Mouse (Mus musculus): Measurements from ENCODE around the gene Psmc1.

Psmc1 gene

GRCm38 (mm10) chr12:100109986-100110696, at the start of gene Psmc1:
Gene Psmc1 (plus strand): TSS chr12:100110154.
- in situ Hi-C loops (cut with MseI, MboI) = loop anchor here in 1 of 2 experiments (5.0 kb wide), 1 partner anchor 138 kb away; no protein-coding TSS in a partner anchor

- in situ Hi-C loops (cut with MseI, MboI) = no loop called here
Observed at GRCm38 (mm10) chr12:100061071-100061470, 48.9 kb upstream of the Psmc1 start.

GRCm38 (mm10) chr12:100061826-100062225, 48.1 kb upstream of the Psmc1 start:
- in situ Hi-C loops (cut with MseI, MboI) = no loop called here

- in situ Hi-C loops (cut with MseI, MboI) = no loop called here
Observed at GRCm38 (mm10) chr12:100062584-100062983, 47.4 kb upstream of the Psmc1 start.

GRCm38 (mm10) chr12:100065109-100065508, 44.8 kb upstream of the Psmc1 start:
- in situ Hi-C loops (cut with MseI, MboI) = no loop called here

GRCm38 (mm10) chr12:100067477-100067876, 42.5 kb upstream of the Psmc1 start:
- in situ Hi-C loops (cut with MseI, MboI) = no loop called here

- in situ Hi-C loops (cut with MseI, MboI) = no loop called here
Observed at GRCm38 (mm10) chr12:100073201-100073672, 36.7 kb upstream of the Psmc1 start.

GRCm38 (mm10) chr12:100075715-100076114, 34.2 kb upstream of the Psmc1 start:
- in situ Hi-C loops (cut with MseI, MboI) = no loop called here

GRCm38 (mm10) chr12:100079636-100080286, 30.2 kb upstream of the Psmc1 start:
- in situ Hi-C loops (cut with MseI, MboI) = no loop called here

GRCm38 (mm10) chr12:100088026-100088425, 21.9 kb upstream of the Psmc1 start:
- in situ Hi-C loops (cut with MseI, MboI) = no loop called here

GRCm38 (mm10) chr12:100089265-100089664, 20.7 kb upstream of the Psmc1 start:
- in situ Hi-C loops (cut with MseI, MboI) = no loop called here

GRCm38 (mm10) chr12:100090750-100091149, 19.2 kb upstream of the Psmc1 start:
- in situ Hi-C loops (cut with MseI, MboI) = no loop called here

- in situ Hi-C loops (cut with MseI, MboI) = no loop called here
Observed at GRCm38 (mm10) chr12:100093046-100093445, 16.9 kb upstream of the Psmc1 start.

- in situ Hi-C loops (cut with MseI, MboI) = loop anchor here in 1 of 2 experiments (5.0 kb wide), 1 partner anchor 128 kb away; no protein-coding TSS in a partner anchor
Observed at GRCm38 (mm10) chr12:100099971-100100706, 9.8 kb upstream of the Psmc1 start.

- in situ Hi-C loops (cut with MseI, MboI) = loop anchor here in 1 of 2 experiments (5.0 kb wide), 1 partner anchor 128 kb away; no protein-coding TSS in a partner anchor
Observed at GRCm38 (mm10) chr12:100100707-100101030, 9.3 kb upstream of the Psmc1 start.

- in situ Hi-C loops (cut with MseI, MboI) = loop anchor here in 1 of 2 experiments (5.0 kb wide), 1 partner anchor 129 kb away; no protein-coding TSS in a partner anchor
Observed at GRCm38 (mm10) chr12:100101651-100102050, 8.3 kb upstream of the Psmc1 start.

- in situ Hi-C loops (cut with MseI, MboI) = loop anchor here in 1 of 2 experiments (5.0 kb wide), 1 partner anchor 132 kb away; no protein-coding TSS in a partner anchor
Observed at GRCm38 (mm10) chr12:100104530-100104929, 5.4 kb upstream of the Psmc1 start.

- in situ Hi-C loops (cut with MseI, MboI) = loop anchor here in 1 of 2 experiments (5.0 kb wide), 1 partner anchor 134 kb away; no protein-coding TSS in a partner anchor
Observed at GRCm38 (mm10) chr12:100106275-100106895, 3.6 kb upstream of the Psmc1 start.

GRCm38 (mm10) chr12:100107436-100107835, 2.5 kb upstream of the Psmc1 start:
- in situ Hi-C loops (cut with MseI, MboI) = loop anchor here in 1 of 2 experiments (5.0 kb wide), 1 partner anchor 135 kb away; no protein-coding TSS in a partner anchor

GRCm38 (mm10) chr12:100115982-100116381, 6.0 kb downstream of the Psmc1 start:
- in situ Hi-C loops (cut with MseI, MboI) = no loop called here

- in situ Hi-C loops (cut with MseI, MboI) = no loop called here
Observed at GRCm38 (mm10) chr12:100122921-100123381, 13.0 kb downstream of the Psmc1 start.

Data from mouse trophoblast stem cell (cell line).